Mouse (Mus musculus): ENCODE measurements around the gene Heatr5b. TPM values are rescaled to one million over a fixed set of nuclear protein-coding genes. Genes with fewer than 3 reads are reported as not detected.

Heatr5b gene
- total RNA-seq (2021) (10 to 100 TPM; 38.8 to 45.7 TPM), polyA plus RNA-seq (2012; rRNA removed) (27.7 and 57.3 TPM in 2 replicates)
- long read RNA-seq, full-length matches to known transcripts: 13 of 23 reads
- long read RNA-seq, partial matches to known transcripts: 7 of 23 reads
- long read RNA-seq, other reads (novel, unspliced or antisense): 3 of 23 reads

- DNase-seq: peak; percentile 97 to 99
- peak within 1 kb of the TSS; percentile 85 for H3K9ac ChIP-seq (ENCODE audit: low read depth, low read length)
- H3K4me3 ChIP-seq: peak within 1 kb of the TSS; percentile 97
- H3K27ac ChIP-seq: peak within 1 kb of the TSS; percentile 88
- 0 out of 2 replicates have a peak, but pooled peaks cover 2% of the 10 kb centered on the region for H3K4me1 ChIP-seq (ENCODE audit: control insufficient read depth, insufficient read depth, low read length)
- peaks cover 2% of the 10 kb centered on the region; the same call in 1 of the 2 replicates for H3K79me2 ChIP-seq (replicated peaks; ENCODE audit: control insufficient read depth, insufficient read depth, low read length)
- peak; percentile 94 for TF ChIP-seq POLR2A (IDR thresholded peaks at IDR 0.05; ENCODE audit: insufficient read depth, low read depth, low read length)
- TF ChIP-seq CTCF (IDR thresholded peaks at IDR 0.05): no peak
- TF ChIP-seq EP300 (IDR thresholded peaks at IDR 0.05; ENCODE audit: insufficient read depth, low read depth, low read length): 0 out of 2 replicates have a peak, but pooled peaks have one; percentile 8
- WGBS: under 1% methylated on average over 81 of the region's 81 CpGs
- no peaks in the 10 kb centered on the region for H3K36me3 ChIP-seq (ENCODE audit: control insufficient read depth, insufficient read depth, low read length)
- intact Hi-C loops (cut with DNase I): loop anchor here (5.0 kb wide), 1 partner anchor 102 kb away; the partner anchor contains the start of genes Cebpz and Ndufaf7
- no peaks in the 10 kb centered on the region for H3K27me3 ChIP-seq (ENCODE audit: control insufficient read depth, insufficient read depth, low read length)
Measured at GRCm38 (mm10) chr17:78834856-78835835, at the start of gene Heatr5b, which contains the start of gene Gpatch11. TSS of gene Heatr5b (minus strand) at chr17:78835364. TSS of gene Gpatch11 (plus strand) at chr17:78835567.

DNA sequence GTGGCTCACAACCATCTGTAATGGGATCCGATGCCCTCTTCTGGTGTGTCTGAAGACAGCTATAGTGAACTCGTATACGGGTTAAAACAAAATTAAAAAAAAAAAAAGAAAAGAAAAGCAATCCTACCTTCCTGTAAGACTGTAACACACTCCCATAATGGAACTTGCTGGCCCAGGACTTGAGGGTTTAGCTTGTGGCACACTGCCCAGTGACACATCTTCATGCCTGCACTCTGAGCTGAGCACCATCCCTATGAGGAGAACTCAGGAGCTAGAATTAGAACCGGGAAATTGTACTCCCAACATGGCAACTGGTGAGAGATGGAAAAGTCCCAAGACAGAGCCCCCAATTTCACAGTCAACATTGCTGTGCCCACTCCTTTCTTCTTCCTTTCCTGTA lies 48.1 kb upstream of the Heatr5b start:
- TF ChIP-seq EP300 (IDR thresholded peaks at IDR 0.05; ENCODE audit: insufficient read depth, low read depth, low read length): no peak
- TF ChIP-seq CTCF (IDR thresholded peaks at IDR 0.05): no peak
- no peak for TF ChIP-seq POLR2A (IDR thresholded peaks at IDR 0.05; ENCODE audit: insufficient read depth, low read depth, low read length)
- Histone ChIP-seq H3K27me3 (ENCODE audit: control insufficient read depth, insufficient read depth, low read length) (no peaks in the 10 kb centered on the region), H3K79me2 (replicated peaks; ENCODE audit: control insufficient read depth, insufficient read depth, low read length) (no peaks in the 10 kb centered on the region), H3K27ac (no peak overlapping the region), H3K4me3 (no peak overlapping the region), H3K4me1 (ENCODE audit: control insufficient read depth, insufficient read depth, low read length) (peaks cover 1% of the 10 kb centered on the region), H3K36me3 (ENCODE audit: control insufficient read depth, insufficient read depth, low read length) (0 out of 2 replicates have a peak, but pooled peaks cover 2% of the 10 kb centered on the region), H3K9ac (ENCODE audit: low read depth, low read length) (no peak overlapping the region)
- no peak for DNase-seq
- intact Hi-C loops (cut with DNase I): no loop called here
- WGBS: 88% methylated on average over 4 of the region's 4 CpGs

GRCm38 (mm10) chr17:78882401-78883112 lies 47.4 kb upstream of the Heatr5b start, which contains the start of gene Eif2ak2:
TSS of gene Eif2ak2 (minus strand) at chr17:78882573.
- WGBS: 1% methylated on average over 28 of the region's 28 CpGs
- 0 out of 2 replicates have a peak, but pooled peaks cover 2% of the 10 kb centered on the region for H3K36me3 ChIP-seq (ENCODE audit: control insufficient read depth, insufficient read depth, low read length)
- no peaks in the 10 kb centered on the region for H3K27me3 ChIP-seq (ENCODE audit: control insufficient read depth, insufficient read depth, low read length)
- intact Hi-C loops (cut with DNase I): no loop called here
- peak within 1 kb of the TSS; percentile 73 for H3K27ac ChIP-seq
- peak within 1 kb of the TSS; percentile 60 for H3K4me3 ChIP-seq
- no peaks in the 10 kb centered on the region for H3K79me2 ChIP-seq (replicated peaks; ENCODE audit: control insufficient read depth, insufficient read depth, low read length)
- TF ChIP-seq POLR2A (IDR thresholded peaks at IDR 0.05; ENCODE audit: insufficient read depth, low read depth, low read length) (peak; percentile 81), EP300 (IDR thresholded peaks at IDR 0.05; ENCODE audit: insufficient read depth, low read depth, low read length) (no peak), CTCF (IDR thresholded peaks at IDR 0.05) (no peak)
- peaks cover 1% of the 10 kb centered on the region for H3K4me1 ChIP-seq (ENCODE audit: control insufficient read depth, insufficient read depth, low read length)
- peak; percentile 86 to 89 for DNase-seq
- H3K9ac ChIP-seq (ENCODE audit: low read depth, low read length): peak within 1 kb of the TSS; percentile 80

DNA sequence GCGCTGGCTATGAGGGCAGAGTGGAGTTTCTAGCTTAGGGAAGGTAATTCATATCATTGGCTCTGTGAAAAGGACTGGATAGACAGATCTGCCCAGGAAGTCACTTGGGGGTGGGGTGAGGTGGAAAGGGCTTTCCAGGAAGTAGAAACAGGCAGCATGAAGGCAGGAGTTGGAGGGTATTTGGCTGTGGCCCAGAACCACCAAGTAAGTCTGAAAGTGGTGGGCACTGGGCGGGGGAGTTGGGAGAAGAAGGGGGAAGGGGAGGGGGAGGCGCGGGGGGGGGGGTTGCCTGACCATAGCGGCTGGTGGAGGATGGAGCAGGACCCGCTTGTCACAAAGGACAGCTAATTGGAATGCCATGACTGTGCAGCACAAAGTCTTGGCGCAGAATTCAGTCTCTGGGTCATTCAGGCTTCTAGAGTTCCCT lies 46.7 kb upstream of the Heatr5b start:
- peak overlapping the region; percentile 73 for H3K27ac ChIP-seq
- H3K4me3 ChIP-seq: peak overlapping the region; percentile 60
- WGBS: 5% methylated on average over 6 of the region's 7 CpGs
- TF ChIP-seq EP300 (IDR thresholded peaks at IDR 0.05; ENCODE audit: insufficient read depth, low read depth, low read length): no peak
- no peak for TF ChIP-seq POLR2A (IDR thresholded peaks at IDR 0.05; ENCODE audit: insufficient read depth, low read depth, low read length)
- no peak for TF ChIP-seq CTCF (IDR thresholded peaks at IDR 0.05)
- peaks cover 1% of the 10 kb centered on the region for H3K4me1 ChIP-seq (ENCODE audit: control insufficient read depth, insufficient read depth, low read length)
- intact Hi-C loops (cut with DNase I): no loop called here
- no peaks in the 10 kb centered on the region for H3K79me2 ChIP-seq (replicated peaks; ENCODE audit: control insufficient read depth, insufficient read depth, low read length)
- peak overlapping the region; percentile 80 for H3K9ac ChIP-seq (ENCODE audit: low read depth, low read length)
- no peak for DNase-seq
- 0 out of 2 replicates have a peak, but pooled peaks cover 2% of the 10 kb centered on the region for H3K36me3 ChIP-seq (ENCODE audit: control insufficient read depth, insufficient read depth, low read length)
- no peaks in the 10 kb centered on the region for H3K27me3 ChIP-seq (ENCODE audit: control insufficient read depth, insufficient read depth, low read length)

- 93% methylated on average over 6 of the region's 6 CpGs for WGBS
- H3K36me3 ChIP-seq (ENCODE audit: control insufficient read depth, insufficient read depth, low read length): no peaks in the 10 kb centered on the region
Measured at GRCm38 (mm10) chr17:78873886-78874285, 38.7 kb upstream of the Heatr5b start.

More at GRCm38 (mm10) chr17:78873886-78874285, 38.7 kb upstream of the Heatr5b start:
- no peaks in the 10 kb centered on the region for H3K27me3 ChIP-seq (ENCODE audit: control insufficient read depth, insufficient read depth, low read length)
- intact Hi-C loops (cut with DNase I): no loop called here
- H3K4me3 ChIP-seq: no peak overlapping the region
- H3K79me2 ChIP-seq (replicated peaks; ENCODE audit: control insufficient read depth, insufficient read depth, low read length): no peaks in the 10 kb centered on the region
- TF ChIP-seq CTCF (IDR thresholded peaks at IDR 0.05) (no peak), POLR2A (IDR thresholded peaks at IDR 0.05; ENCODE audit: insufficient read depth, low read depth, low read length) (no peak), EP300 (IDR thresholded peaks at IDR 0.05; ENCODE audit: insufficient read depth, low read depth, low read length) (no peak)
- DNase-seq: no peak
- H3K9ac ChIP-seq (ENCODE audit: low read depth, low read length): no peak overlapping the region
- H3K27ac ChIP-seq: no peak overlapping the region
- no peaks in the 10 kb centered on the region for H3K4me1 ChIP-seq (ENCODE audit: control insufficient read depth, insufficient read depth, low read length)
